Mouse (Mus musculus): ENCODE measurements around the gene Slc22a7.

The Slc22a7 gene

GRCm38 (mm10) chr17:46438298-46438873 is at the start of gene Slc22a7:
TSS of gene Slc22a7 (minus strand) at chr17:46438457.
- DNase-seq = no peak

DNA sequence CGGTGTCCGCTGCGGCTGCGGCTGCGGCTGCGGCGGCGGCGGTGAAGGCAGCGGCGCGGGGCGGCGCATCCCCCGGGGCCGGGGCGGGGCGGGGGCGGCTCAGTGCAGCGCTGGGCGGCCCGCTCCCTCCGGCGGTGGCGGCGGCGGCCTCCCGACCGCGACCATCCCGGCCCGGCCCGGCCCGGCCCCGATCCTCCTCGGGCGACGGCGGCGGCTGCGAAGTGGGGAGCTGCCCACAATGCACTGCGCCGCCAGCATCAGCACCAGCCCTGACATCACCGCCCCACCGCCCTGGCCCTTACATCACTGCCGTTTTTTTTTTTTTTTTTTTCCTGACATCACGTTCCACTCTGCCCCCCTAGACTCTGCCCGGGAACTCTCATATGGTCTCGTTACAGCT is 49.2 kb upstream of the Slc22a7 start, which contains the start of gene Ttbk1:
TSS of gene Ttbk1 (minus strand) at position 245 of the 400 bp plus-strand sequence.
- peak; percentile 77 for DNase-seq

DNA sequence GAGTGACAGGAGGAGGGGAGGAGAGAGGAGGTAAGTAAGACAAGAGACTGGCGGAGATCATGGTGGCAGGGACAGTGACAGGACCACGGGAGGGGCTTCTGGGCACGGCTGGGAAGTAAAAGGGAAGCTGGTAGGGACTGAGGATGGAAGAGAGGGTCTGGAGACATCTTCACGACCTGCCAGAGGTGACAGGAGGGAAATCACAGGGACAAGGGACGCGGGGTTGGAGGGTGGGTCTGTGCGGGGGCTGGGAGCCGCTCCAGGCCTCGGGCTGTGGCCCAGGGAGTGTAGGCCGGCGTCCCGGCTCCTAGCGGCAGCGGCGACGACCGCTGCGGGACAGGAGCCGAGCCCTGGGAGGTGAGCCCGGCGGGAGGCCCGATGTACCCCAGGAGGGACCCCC is 48.7 kb upstream of the Slc22a7 start:
- DNase-seq = no peak

DNA sequence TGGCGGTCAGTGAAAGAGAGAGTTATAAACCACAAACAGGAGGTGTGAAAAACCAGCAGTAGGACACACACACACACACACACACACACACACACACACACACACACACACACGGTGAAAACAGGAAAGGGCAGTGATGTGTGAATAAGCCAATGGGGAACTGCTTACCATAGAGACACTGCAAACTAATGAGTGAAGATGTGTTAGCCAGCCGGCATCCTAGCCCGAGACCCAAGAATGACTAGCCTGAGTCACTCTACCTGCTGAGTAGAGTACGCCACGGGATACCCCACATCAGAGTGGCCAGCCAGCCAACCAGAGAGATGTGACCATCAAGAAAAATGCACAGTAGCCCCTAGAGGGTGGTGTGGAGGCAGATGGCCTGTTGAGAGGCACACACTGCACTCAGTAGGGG is 46.2 kb upstream of the Slc22a7 start:
- peak; percentile 67 for DNase-seq

- DNase-seq = peak; percentile 78
Observed at GRCm38 (mm10) chr17:46484021-46484431, 45.8 kb upstream of the Slc22a7 start.

GRCm38 (mm10) chr17:46483561-46484001 is 45.3 kb upstream of the Slc22a7 start:
- DNase-seq = peak; percentile 78

- no peak for DNase-seq
Observed at GRCm38 (mm10) chr17:46477286-46477685, 39.0 kb upstream of the Slc22a7 start.

DNA sequence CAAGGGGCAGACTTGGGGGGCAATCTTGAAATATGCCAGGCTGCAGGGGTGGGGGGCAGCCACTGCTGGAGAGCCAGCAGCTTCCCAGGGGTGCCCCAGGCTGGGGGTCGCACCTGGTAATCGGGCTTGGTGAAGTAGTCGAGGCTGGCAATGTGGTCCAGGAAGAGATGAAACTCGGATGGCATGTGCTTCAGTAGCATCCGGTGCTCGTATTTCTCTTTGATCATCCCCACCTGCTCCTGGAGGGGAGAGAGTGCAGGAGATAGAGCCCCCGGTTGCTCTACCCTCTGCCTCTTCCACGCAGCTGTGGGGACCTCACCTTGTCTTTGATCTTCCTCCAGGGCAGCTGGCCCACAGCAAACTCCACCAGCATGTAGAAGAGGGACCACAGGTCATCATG is 38.3 kb upstream of the Slc22a7 start:
- DNase-seq = no peak

DNA sequence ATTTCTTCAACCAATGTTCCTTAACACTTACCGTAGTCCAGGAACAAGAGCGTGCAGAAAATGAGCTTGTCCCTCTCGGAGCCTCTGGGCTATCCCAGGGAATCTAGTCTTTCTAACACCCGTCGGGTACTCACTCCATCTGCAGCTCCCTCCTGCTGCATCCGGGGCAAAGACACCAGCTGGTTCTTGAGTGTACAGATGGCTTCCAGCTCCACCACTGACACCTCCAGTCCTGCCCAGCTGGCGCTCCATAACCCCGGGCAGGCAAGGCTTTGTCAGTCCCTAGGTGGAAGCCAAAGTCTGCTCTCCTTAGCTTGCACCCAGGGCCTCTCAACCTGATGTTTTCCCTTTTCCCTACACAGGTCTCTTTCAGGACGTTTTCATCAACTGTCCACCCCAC is 29.6 kb upstream of the Slc22a7 start:
- peak; percentile 76 for DNase-seq

- peak; percentile 21 for DNase-seq
Observed at GRCm38 (mm10) chr17:46462226-46462625, 24.0 kb upstream of the Slc22a7 start.

- no peak for DNase-seq
Observed at GRCm38 (mm10) chr17:46461347-46461746, 23.1 kb upstream of the Slc22a7 start.

GRCm38 (mm10) chr17:46460673-46461072 is 22.4 kb upstream of the Slc22a7 start:
- DNase-seq = no peak

- DNase-seq = no peak
Observed at GRCm38 (mm10) chr17:46458439-46458838, 20.2 kb upstream of the Slc22a7 start.

DNA sequence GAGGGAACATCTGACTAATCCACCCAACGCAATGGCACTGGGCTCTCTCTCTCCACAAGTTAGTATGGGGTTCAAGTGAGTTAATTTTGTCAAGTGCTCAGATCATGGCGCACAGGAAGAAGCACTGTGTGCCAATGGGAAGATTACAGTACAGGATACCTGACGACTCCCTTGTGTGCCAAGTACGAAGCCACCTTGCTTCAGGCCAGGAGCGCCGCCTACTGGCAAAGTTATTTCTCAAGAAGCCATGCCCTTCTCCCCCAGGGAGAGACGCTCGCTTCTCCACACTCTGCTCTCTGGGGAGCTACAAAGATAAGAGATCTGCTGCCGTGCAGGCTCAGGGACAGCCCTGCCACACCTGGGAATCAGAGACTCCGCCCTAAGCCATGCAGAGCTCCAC is 19.5 kb upstream of the Slc22a7 start:
- DNase-seq = peak; percentile 45

- DNase-seq = no peak
Observed at GRCm38 (mm10) chr17:46455110-46455691, 16.9 kb upstream of the Slc22a7 start.

GRCm38 (mm10) chr17:46454539-46454938 is 16.3 kb upstream of the Slc22a7 start:
- DNase-seq = no peak

DNA sequence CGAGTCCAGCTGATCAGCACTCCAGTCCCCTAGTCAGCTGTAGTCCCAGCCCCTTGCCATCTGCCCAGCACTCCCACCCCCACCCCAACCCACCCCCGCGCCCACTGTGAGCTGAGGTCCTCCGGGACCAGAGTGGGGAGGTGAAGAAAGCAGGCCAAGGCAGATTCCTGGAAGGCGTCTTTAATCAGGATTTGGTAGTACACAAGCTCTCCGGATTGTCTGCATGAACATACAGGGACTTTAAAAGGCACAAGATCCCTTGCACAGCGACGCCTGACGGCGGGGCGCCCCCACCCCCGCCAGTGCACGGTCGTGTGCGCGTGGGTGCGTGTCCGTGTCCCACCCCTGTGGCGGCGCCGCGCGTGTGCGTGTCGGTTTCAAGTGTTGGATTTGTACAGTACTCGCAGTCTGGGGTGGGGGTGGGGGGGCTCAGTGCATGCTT is 15.7 kb upstream of the Slc22a7 start:
- DNase-seq = no peak

- DNase-seq = no peak
Observed at GRCm38 (mm10) chr17:46453302-46453948, 15.2 kb upstream of the Slc22a7 start.

- no peak for DNase-seq
Observed at GRCm38 (mm10) chr17:46452683-46453082, 14.4 kb upstream of the Slc22a7 start.

DNA sequence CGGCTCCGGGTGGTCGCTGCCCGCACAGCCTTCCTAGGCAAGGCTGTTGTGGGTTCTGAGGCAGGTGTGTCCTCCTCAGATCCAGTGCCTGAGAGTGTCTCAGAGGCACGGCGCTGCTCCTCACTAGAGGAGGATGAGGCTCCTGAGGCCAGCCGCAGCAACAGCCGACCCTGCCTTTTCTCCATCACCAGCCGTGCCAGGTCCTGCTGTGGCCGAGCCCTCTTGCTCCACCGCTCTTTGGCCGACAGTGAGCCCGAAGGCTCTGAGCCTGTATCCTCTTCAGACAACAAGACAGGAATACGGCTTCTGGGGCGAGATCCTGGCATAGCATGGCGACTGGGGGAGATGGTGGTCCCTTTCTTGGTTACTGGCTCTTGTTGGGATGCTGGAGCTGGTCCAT is 8.0 kb upstream of the Slc22a7 start:
- DNase-seq = no peak

DNA sequence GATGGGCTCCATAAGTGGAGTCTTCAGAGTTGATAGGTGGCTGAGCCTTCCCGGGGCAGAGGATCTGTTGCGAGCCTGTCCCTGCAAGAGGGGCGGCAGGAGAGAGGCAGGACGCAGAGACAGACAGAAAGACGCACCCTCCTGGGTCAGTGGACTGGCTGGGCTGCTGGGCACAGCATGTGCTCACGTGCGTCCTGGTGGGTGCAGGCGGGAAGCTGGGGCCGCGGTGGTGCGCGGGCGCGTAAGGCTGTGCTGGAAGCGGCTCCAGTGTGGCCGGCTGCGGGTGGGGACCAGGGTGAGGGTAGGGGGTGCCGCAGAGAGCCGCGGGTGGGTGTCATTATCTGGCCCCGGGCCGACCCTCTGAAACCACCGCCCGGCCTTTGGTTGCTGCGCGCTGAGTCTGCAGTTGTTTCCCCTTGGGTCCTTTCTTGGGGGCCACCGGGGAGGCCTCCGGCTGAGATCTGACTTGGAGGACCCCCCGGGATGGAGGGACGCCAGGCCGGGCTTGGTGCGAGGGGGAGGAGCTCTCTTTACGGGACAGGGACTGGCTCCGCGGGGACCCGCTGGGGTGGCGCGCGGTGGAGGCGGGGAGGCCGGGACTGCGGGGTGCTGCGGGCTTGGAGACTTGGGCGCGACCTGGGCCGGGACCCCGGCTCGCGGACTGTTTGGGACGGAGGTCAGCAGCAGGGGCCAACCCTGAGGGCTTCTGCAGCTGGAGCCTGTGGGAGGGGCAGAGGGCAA is 6.8 kb upstream of the Slc22a7 start:
- DNase-seq = peak; percentile 8

- DNase-seq = no peak
Observed at GRCm38 (mm10) chr17:46439176-46439575, 919 bp upstream of the Slc22a7 start.

- DNase-seq = peak; percentile 53
Observed at GRCm38 (mm10) chr17:46436672-46437366, 1.4 kb downstream of the Slc22a7 start.
